Mouse (Mus musculus) monocyte, adult 5-6 weeks (primary cell): ENCODE data around the gene Tmem95. TPM values are rescaled to one million over a fixed set of nuclear protein-coding genes. Genes with fewer than 3 reads are reported as not detected.

ENCODE experiments used
- ATAC-seq: fragments of 153-309, 156-312 bp; replicated peaks from 2 replicates; pipeline ENCODE4 v1.8.0; 2017; ENCODE audit warnings: mild to moderate bottlenecking; ENCODE audit not compliant: low TSS enrichment, insufficient number of reproducible peaks, severe bottlenecking, poor library complexity, low FRiP score
- total RNA-seq: library from RNA; stranded (forward); fragments of 200-1000, 200-491, 200-594 nt; gene quantifications from 3 replicates; pipeline ENCODE4 v1.2.3, GENCODE M21; 2017

Gene Tmem95
- total RNA-seq, 1 experiment from 2014 or later, result not detected

- ATAC-seq, result no peak
These were observed 35.1 kb upstream of the Tmem95 start for GRCm38 (mm10) chr11:69912716-69913530.

GRCm38 (mm10) chr11:69911701-69912100 lies 33.9 kb upstream of the Tmem95 start:
- ATAC-seq, result no peak

GRCm38 (mm10) chr11:69910781-69911560 lies 33.2 kb upstream of the Tmem95 start:
- no peak for ATAC-seq

- ATAC-seq, result no peak
These were observed 32.4 kb upstream of the Tmem95 start for GRCm38 (mm10) chr11:69910177-69910576.

GRCm38 (mm10) chr11:69909174-69909573 lies 31.4 kb upstream of the Tmem95 start:
- no peak for ATAC-seq

- no peak for ATAC-seq
These were observed 30.8 kb upstream of the Tmem95 start for GRCm38 (mm10) chr11:69908645-69909044.

- ATAC-seq, result no peak
These were observed 26.5 kb upstream of the Tmem95 start for GRCm38 (mm10) chr11:69904311-69904710.

- ATAC-seq, result no peak
These were observed 25.2 kb upstream of the Tmem95 start for GRCm38 (mm10) chr11:69902972-69903371.

GRCm38 (mm10) chr11:69901993-69902392 lies 24.2 kb upstream of the Tmem95 start:
- no peak for ATAC-seq

GRCm38 (mm10) chr11:69901406-69901846 lies 23.6 kb upstream of the Tmem95 start:
- peak; percentile 76 for ATAC-seq

GRCm38 (mm10) chr11:69900471-69901405 lies 22.9 kb upstream of the Tmem95 start, which contains the start of the genes 2810408A11Rik and Neurl4:
Gene 2810408A11Rik, minus strand, starts transcription at chr11:69900987.
Gene Neurl4, plus strand, starts transcription at chr11:69901072.
- ATAC-seq, result peak; percentile 88

GRCm38 (mm10) chr11:69899870-69900269 lies 22.1 kb upstream of the Tmem95 start:
- no peak for ATAC-seq

- ATAC-seq, result no peak
These were observed 17.5 kb upstream of the Tmem95 start, which contains the start of gene Acap1 for GRCm38 (mm10) chr11:69895291-69895690. Gene Acap1, minus strand, starts transcription at chr11:69895539.

- ATAC-seq, result peak; percentile 78
These were observed 16.9 kb upstream of the Tmem95 start for GRCm38 (mm10) chr11:69894671-69895070.

- no peak for ATAC-seq
These were observed 13.7 kb upstream of the Tmem95 start for GRCm38 (mm10) chr11:69891482-69891881.

GRCm38 (mm10) chr11:69886907-69887635 lies 9.3 kb upstream of the Tmem95 start:
- ATAC-seq, result no peak

GRCm38 (mm10) chr11:69884663-69885062 lies 6.8 kb upstream of the Tmem95 start:
- ATAC-seq, result no peak

GRCm38 (mm10) chr11:69884240-69884639 lies 6.4 kb upstream of the Tmem95 start:
- no peak for ATAC-seq
